Mouse (Mus musculus) hindbrain, embryonic 10.5 days (tissue): ENCODE data around the gene Polm. TPM values are rescaled to one million over a fixed set of nuclear protein-coding genes. Genes with fewer than 3 reads are reported as not detected.

ENCODE experiments used
- DNase-seq: peaks from one replicate; pipeline ENCODE4 v3.0.0-alpha.2; 2017; ENCODE audit warnings: low spot score
- H3K27ac ChIP-seq: fragments of 300-500 bp; sonication (generic); 2 replicates; pipeline ENCODE4 v1.5.1; 2016; ENCODE audit warnings: mild to moderate bottlenecking, moderate library complexity
- H3K27me3 ChIP-seq: fragments of 300-500 bp; sonication (generic); 2 replicates; pipeline ENCODE4 v1.6.1; 2016; ENCODE audit warnings: mild to moderate bottlenecking; ENCODE audit not compliant: poor library complexity, insufficient read depth, severe bottlenecking
- H3K36me3 ChIP-seq: fragments of 300-500 bp; sonication (generic); 2 replicates; pipeline ENCODE4 v1.6.1; 2016; ENCODE audit warnings: mild to moderate bottlenecking, moderate library complexity
- H3K4me1 ChIP-seq: fragments of 300-500 bp; sonication (generic); replicated peaks from 2 replicates; pipeline ENCODE4 v1.6.1; 2016; ENCODE audit warnings: mild to moderate bottlenecking
- H3K4me3 ChIP-seq: fragments of 300-500 bp; sonication (generic); 2 replicates; pipeline ENCODE4 v1.5.1; 2016; ENCODE audit warnings: mild to moderate bottlenecking, moderate library complexity
- H3K9me3 ChIP-seq: fragments of 300-500 bp; sonication (generic); 2 replicates; pipeline ENCODE4 v1.6.1; 2016; ENCODE audit warnings: mild to moderate bottlenecking, moderate library complexity
- WGBS: fragments of 180-500 bp; shearing (Covaris S2); methylation state at CpG from one replicate; pipeline ENCODE4 v1.1.7; 2016; 5-methylcytosine and 5-hydroxymethylcytosine counted together
- polyA plus RNA-seq: library from polyadenylated mRNA; unstranded; fragments of >200 nt; fragmentation: Nextera tagmentation; extraction: Ambion mirVana; gene quantifications from 2 replicates; pipeline ENCODE4 v1.2.1, GENCODE M21; 2016

The Polm gene
- polyA plus RNA-seq, 1 experiment from 2014 or later: 9.5 TPM

- Histone ChIP-seq H3K36me3 (peaks cover 72% of the 10 kb centered on the region), H3K4me1 (peaks cover 16% of the 10 kb centered on the region), H3K27me3 (no peaks in the 10 kb centered on the region), H3K9me3 (no peaks in the 10 kb centered on the region), H3K4me3 (no peak overlapping the region), H3K27ac (no peak overlapping the region)
- DNase-seq: no peak
- 94% methylated on average over 17 of the region's 17 CpGs for WGBS
These were observed 38.0 kb downstream of the Polm start for GRCm38 (mm10) chr11:5799621-5800490.

- peaks cover 89% of the 10 kb centered on the region for H3K36me3 ChIP-seq
- no peak overlapping the region for H3K27ac ChIP-seq
These were observed 39.9 kb downstream of the Polm start for GRCm38 (mm10) chr11:5797928-5798327.

GRCm38 (mm10) chr11:5797371-5797770, 40.4 kb downstream of the Polm start:
- H3K4me3 ChIP-seq: no peak overlapping the region
- peaks cover 95% of the 10 kb centered on the region for H3K36me3 ChIP-seq
- H3K4me1 ChIP-seq: peaks cover 5% of the 10 kb centered on the region; the same call in 1 of the 2 replicates
- no peak for DNase-seq
- H3K27me3 ChIP-seq: no peaks in the 10 kb centered on the region
- H3K27ac ChIP-seq: no peak overlapping the region
- 82% methylated on average over 11 of the region's 11 CpGs for WGBS
- no peaks in the 10 kb centered on the region for H3K9me3 ChIP-seq

More at GRCm38 (mm10) chr11:5797928-5798327, 39.9 kb downstream of the Polm start:
- Histone ChIP-seq H3K27me3 (no peaks in the 10 kb centered on the region), H3K4me1 (peaks cover 6% of the 10 kb centered on the region; the same call in 1 of the 2 replicates), H3K9me3 (no peaks in the 10 kb centered on the region), H3K4me3 (no peak overlapping the region)
- DNase-seq: no peak
- 89% methylated on average over 5 of the region's 5 CpGs for WGBS

- no peaks in the 10 kb centered on the region for H3K27me3 ChIP-seq
- WGBS: 83% methylated on average over 15 of the region's 15 CpGs
- H3K4me1 ChIP-seq: peaks cover 3% of the 10 kb centered on the region; the same call in 1 of the 2 replicates
- peaks cover 98% of the 10 kb centered on the region for H3K36me3 ChIP-seq
- no peak overlapping the region for H3K27ac ChIP-seq
- no peaks in the 10 kb centered on the region for H3K9me3 ChIP-seq
- no peak overlapping the region for H3K4me3 ChIP-seq
- no peak for DNase-seq
These were observed 40.9 kb downstream of the Polm start for GRCm38 (mm10) chr11:5796939-5797338.

- H3K9me3 ChIP-seq: no peaks in the 10 kb centered on the region
- no peak overlapping the region for H3K27ac ChIP-seq
- H3K27me3 ChIP-seq: no peaks in the 10 kb centered on the region
- H3K36me3 ChIP-seq: peaks cover 97% of the 10 kb centered on the region
- 0 out of 2 replicates have a peak, but pooled peaks cover 3% of the 10 kb centered on the region for H3K4me1 ChIP-seq
- no peak for DNase-seq
- 94% methylated on average over 7 of the region's 7 CpGs for WGBS
- H3K4me3 ChIP-seq: no peak overlapping the region
These were observed 42.1 kb downstream of the Polm start for GRCm38 (mm10) chr11:5795706-5796105.

- Histone ChIP-seq H3K36me3 (peaks cover 97% of the 10 kb centered on the region), H3K27ac (no peak overlapping the region), H3K4me3 (no peak overlapping the region), H3K9me3 (no peaks in the 10 kb centered on the region), H3K27me3 (no peaks in the 10 kb centered on the region), H3K4me1 (0 out of 2 replicates have a peak, but pooled peaks cover 3% of the 10 kb centered on the region)
- WGBS: 92% methylated on average over 9 of the region's 9 CpGs
- DNase-seq: no peak
These were observed 42.5 kb downstream of the Polm start for GRCm38 (mm10) chr11:5795290-5795689.

- Histone ChIP-seq H3K27me3 (no peaks in the 10 kb centered on the region), H3K36me3 (peaks cover 52% of the 10 kb centered on the region), H3K4me1 (peaks cover 31% of the 10 kb centered on the region), H3K27ac (no peak overlapping the region), H3K4me3 (no peak overlapping the region), H3K9me3 (no peaks in the 10 kb centered on the region)
- DNase-seq: no peak
- 97% methylated on average over 1 of the region's 1 CpGs for WGBS
These were observed 47.4 kb downstream of the Polm start for GRCm38 (mm10) chr11:5790431-5790830.

GRCm38 (mm10) chr11:5789754-5790333, 48.0 kb downstream of the Polm start:
- Histone ChIP-seq H3K27me3 (no peaks in the 10 kb centered on the region), H3K27ac (no peak overlapping the region), H3K9me3 (no peaks in the 10 kb centered on the region), H3K36me3 (peaks cover 46% of the 10 kb centered on the region), H3K4me1 (peaks cover 31% of the 10 kb centered on the region), H3K4me3 (peak overlapping the region; percentile 89)
- WGBS: 88% methylated on average over 3 of the region's 3 CpGs
- no peak for DNase-seq

- Histone ChIP-seq H3K27ac (peak overlapping the region; percentile 92), H3K27me3 (no peaks in the 10 kb centered on the region), H3K4me3 (peak overlapping the region; percentile 89), H3K36me3 (peaks cover 40% of the 10 kb centered on the region), H3K9me3 (no peaks in the 10 kb centered on the region), H3K4me1 (peaks cover 31% of the 10 kb centered on the region)
- WGBS: 81% methylated on average over 6 of the region's 6 CpGs
- no peak for DNase-seq
These were observed 48.6 kb downstream of the Polm start for GRCm38 (mm10) chr11:5789071-5789753.

- Histone ChIP-seq H3K4me1 (peaks cover 31% of the 10 kb centered on the region), H3K36me3 (peaks cover 31% of the 10 kb centered on the region), H3K9me3 (no peaks in the 10 kb centered on the region), H3K4me3 (peak within 1 kb of the TSS; percentile 89), H3K27ac (peak within 1 kb of the TSS; percentile 92), H3K27me3 (no peaks in the 10 kb centered on the region)
- under 1% methylated on average over 74 of the region's 74 CpGs for WGBS
- peak; percentile 97 for DNase-seq
These were observed 49.5 kb downstream of the Polm start, which contains the start of gene Dbnl for GRCm38 (mm10) chr11:5788056-5789014. TSS of gene Dbnl (plus strand) at chr11:5788488.

GRCm38 (mm10) chr11:5787671-5788055, 50.2 kb downstream of the Polm start:
- Histone ChIP-seq H3K27me3 (no peaks in the 10 kb centered on the region), H3K36me3 (peaks cover 26% of the 10 kb centered on the region), H3K4me3 (peak overlapping the region; percentile 89), H3K4me1 (peaks cover 31% of the 10 kb centered on the region), H3K27ac (peak overlapping the region; percentile 92), H3K9me3 (no peaks in the 10 kb centered on the region)
- DNase-seq: no peak
- WGBS: 42% methylated on average over 8 of the region's 8 CpGs

GRCm38 (mm10) chr11:5785732-5786131, 52.1 kb downstream of the Polm start:
- H3K4me1 ChIP-seq: peaks cover 31% of the 10 kb centered on the region
- no peak overlapping the region for H3K4me3 ChIP-seq
- peaks cover 8% of the 10 kb centered on the region for H3K36me3 ChIP-seq
- H3K27me3 ChIP-seq: no peaks in the 10 kb centered on the region
- H3K9me3 ChIP-seq: no peaks in the 10 kb centered on the region
- no peak overlapping the region for H3K27ac ChIP-seq
- no peak for DNase-seq
